ENCODE assay signal across 9 mouse cellular contexts in genomic region chr6:7554829-7555391, GRCm38 (mm10). TPM values are rescaled to one million over a fixed set of nuclear protein-coding genes. Genes with fewer than 3 reads are reported as not detected.
DNase-seq lines count a peak whose midpoint lies in the region; ATAC-seq and TF ChIP-seq lines count a peak whose summit lies in the region.
"Had no signal": no experiment of that assay in that cellular context is flagged by ENCODE, and none has a peak within 500 bp of the region (broad histone marks: within the 10 kb centered on the region; RNA-seq: fewer than 3 reads in every experiment).

Gene Tac1 (plus strand): TSS chr6:7554879.

- H3K9ac ChIP-seq in heart, postnatal 0 days (replicated peaks; ENCODE audit: low read depth, low read length): no peak within 1 kb of the TSS
- H3K9ac ChIP-seq in liver, embryonic 13.5 days: no peak within 1 kb of the TSS
- H3K9ac ChIP-seq in stomach, embryonic 16.5 days (ENCODE audit: low read length): no peak within 1 kb of the TSS

- peak within 1 kb of the TSS; percentile 58 for H3K4me2 ChIP-seq in heart, postnatal 0 days (ENCODE audit: low read depth, low read length)
- peak within 1 kb of the TSS; percentile 21; the same call in 1 of the 2 replicates for H3K4me2 ChIP-seq in liver, embryonic 13.5 days
- H3K4me2 ChIP-seq in stomach, embryonic 16.5 days (ENCODE audit: low read depth, low read length): peak within 1 kb of the TSS; percentile 49

- TF ChIP-seq CTCF in heart, postnatal 0 days (IDR thresholded peaks at IDR 0.05; ENCODE audit: low read depth): no peak

- no peak for TF ChIP-seq EP300 in heart, postnatal 0 days (IDR thresholded peaks at IDR 0.05; ENCODE audit: low read depth)

- H3K27me3 ChIP-seq in heart, postnatal 0 days (ENCODE audit: control insufficient read depth, insufficient read depth, low read length): peaks cover 45% of the 10 kb centered on the region
- H3K27me3 ChIP-seq in liver, embryonic 13.5 days: peaks cover 36% of the 10 kb centered on the region
- H3K27me3 ChIP-seq in stomach, embryonic 16.5 days (ENCODE audit: control insufficient read depth, insufficient read depth, low read length): peaks cover 34% of the 10 kb centered on the region

- no peak for ATAC-seq in heart, postnatal 0 days (ENCODE audit: insufficient read depth, low read depth)
- no peak for ATAC-seq in liver, embryonic 13.5 days (ENCODE audit: low read depth)
- peak; percentile 58; the same call in 1 of the 2 replicates for ATAC-seq in stomach, embryonic 16.5 days (ENCODE audit: insufficient read depth, low FRiP score)

- H3K4me3 ChIP-seq in heart, postnatal 0 days (ENCODE audit: low read depth, low read length): peak within 1 kb of the TSS; percentile 41
- H3K4me3 ChIP-seq in liver, embryonic 13.5 days (replicated peaks): 0 out of 2 replicates have a peak within 1 kb of the TSS, but pooled peaks have one; percentile 4
- peak within 1 kb of the TSS; percentile 35 for H3K4me3 ChIP-seq in stomach, embryonic 16.5 days (replicated peaks; ENCODE audit: low read length)

- 3% methylated on average over 37 of the region's 37 CpGs for WGBS in heart, postnatal 0 days
- 4% methylated on average over 37 of the region's 37 CpGs for WGBS in liver, embryonic 13.5 days (ENCODE audit: insufficient replicate concordance)
- 3% methylated on average over 37 of the region's 37 CpGs for WGBS in stomach, embryonic 16.5 days

- no peaks in the 10 kb centered on the region for H3K9me3 ChIP-seq in heart, postnatal 0 days (replicated peaks; ENCODE audit: control insufficient read depth, low read length)
- H3K9me3 ChIP-seq in liver, embryonic 13.5 days (replicated peaks): no peaks in the 10 kb centered on the region
- no peaks in the 10 kb centered on the region for H3K9me3 ChIP-seq in stomach, embryonic 16.5 days (replicated peaks; ENCODE audit: control insufficient read depth, low read length)

- DNase-seq in kidney, postnatal 10 days: peak; percentile 4
- no peak for DNase-seq in kidney, adult 8-10 months
- peak; percentile 27 for DNase-seq in embryo, embryonic 10 days (ENCODE audit: low spot score)
- DNase-seq in heart, postnatal 0 days (ENCODE audit: low spot score): no peak
- no peak for DNase-seq in liver, embryonic 13.5 days
- no peak for DNase-seq in urinary bladder, postnatal 10 days (ENCODE audit: low spot score)
- no peak for DNase-seq in kidney, adult 18-20 months

- no peak within 1 kb of the TSS for H3K27ac ChIP-seq in heart, postnatal 0 days (ENCODE audit: low read depth)
- H3K27ac ChIP-seq in liver, embryonic 13.5 days: no peak within 1 kb of the TSS
- H3K27ac ChIP-seq in stomach, embryonic 16.5 days (ENCODE audit: low read length): no peak within 1 kb of the TSS
- H3K27ac ChIP-seq: macrophage had no signal

- no peaks in the 10 kb centered on the region for H3K36me3 ChIP-seq in heart, postnatal 0 days (replicated peaks; ENCODE audit: control insufficient read depth, insufficient read depth, low read length)
- H3K36me3 ChIP-seq in liver, embryonic 13.5 days: no peaks in the 10 kb centered on the region
- H3K36me3 ChIP-seq in stomach, embryonic 16.5 days (ENCODE audit: control insufficient read depth, insufficient read depth, low read length): no peaks in the 10 kb centered on the region

- H3K4me1 ChIP-seq in heart, postnatal 0 days (ENCODE audit: control insufficient read depth, insufficient read depth): peaks cover 7% of the 10 kb centered on the region; the same call in 1 of the 2 replicates
- H3K4me1 ChIP-seq in liver, embryonic 13.5 days (replicated peaks): no peaks in the 10 kb centered on the region
- peaks cover 11% of the 10 kb centered on the region for H3K4me1 ChIP-seq in stomach, embryonic 16.5 days (ENCODE audit: control insufficient read depth, insufficient read depth, low read length)

RNA-seq across cellular contexts. Expression of gene Tac1, which starts in this region (rescaled TPM):
- total RNA-seq in heart, postnatal 0 days (2014; rRNA removed; ENCODE audit: low replicate concordance): not detected in 2 replicates
- 0.18 and 0.27 TPM in 2 replicates for polyA plus RNA-seq in heart, postnatal 0 days (2015; fragmentation: Nextera tagmentation; extraction: Ambion mirVana)
- polyA plus RNA-seq in liver, embryonic 13.5 days (2015; fragmentation: Nextera tagmentation; extraction: Ambion mirVana): 0.20 TPM in 1 of 2 replicates, not detected in the other
- polyA plus RNA-seq in stomach, embryonic 16.5 days (2015; fragmentation: Nextera tagmentation; extraction: Ambion mirVana): 31.4 and 33.3 TPM in 2 replicates
- polyA plus RNA-seq: macrophage had no signal

Comparison
In these comparisons a context has a peak if more than half of its experiments do, and no peak if none do; other contexts are left out.
1. RNA of gene Tac1 (polyA plus RNA-seq): 31.4 to 33.3 TPM in stomach, embryonic 16.5 days; 0.18 to 0.27 TPM in heart, postnatal 0 days and 0.20 TPM in liver, embryonic 13.5 days; every median in the first group is over 10 times any median in the second.
2. DNase-seq: peak in kidney, postnatal 10 days (single experiment) and embryo, embryonic 10 days (single experiment); none in kidney, adult 8-10 months (0 of 2), heart, postnatal 0 days (single experiment), liver, embryonic 13.5 days (single experiment), urinary bladder, postnatal 10 days (single experiment) and kidney, adult 18-20 months (single experiment).
3. Peak in every context shown above with its lines, with median percentiles within 50 percentile points of each other: H3K4me2 ChIP-seq and H3K4me3 ChIP-seq.